21 mouse cellular contexts compared by ENCODE assay signal in genomic region chr5:54279357-54279756, GRCm38 (mm10).
DNase-seq lines count a peak whose midpoint lies in the region; ATAC-seq and TF ChIP-seq lines count a peak whose summit lies in the region.
"Had no signal": no experiment of that assay in that cellular context is flagged by ENCODE, and none has a peak within 500 bp of the region (broad histone marks: within the 10 kb centered on the region; RNA-seq: fewer than 3 reads in every experiment).

No protein-coding gene starts in this region.

- peak overlapping the region; percentile 8; the same call in 1 of the 2 replicates for H3K4me3 ChIP-seq in layer of hippocampus, adult 2 months
- H3K4me3 ChIP-seq: forebrain, embryonic 12.5 days; heart, embryonic 12.5 days; lung, embryonic 15.5 days had no signal

- no peak for DNase-seq in frontal cortex, postnatal 25 days (ENCODE audit: low spot score in 2 of 2)
- no peak for DNase-seq in layer of hippocampus, adult 2 months (ENCODE audit: low spot score in 2 of 2)
- DNase-seq in layer of hippocampus, postnatal 25 days (ENCODE audit: extremely low spot score in 1 of 2, low spot score in 1 of 2), result no peak
- DNase-seq in brain, adult 2 months (ENCODE audit: low read depth, low spot score), result peak; percentile 47
- DNase-seq in mesoderm, embryonic 11.5 days (ENCODE audit: low read depth, low spot score), result peak; percentile 29
- no peak for DNase-seq in kidney, postnatal 36 days
- no peak for DNase-seq in adrenal gland, adult 18-20 months (ENCODE audit: low spot score in 2 of 2)
- DNase-seq: adrenal gland, postnatal 36 days; cerebellum, adult 2 months; heart, postnatal 14 days; kidney, adult 11 months; layer of hippocampus, postnatal 36 days; midbrain, embryonic 14.5 days; right cerebral cortex, postnatal 14 days; thymus, postnatal 36 days had no signal

- ATAC-seq in frontal cortex, adult (ENCODE audit: low TSS enrichment), result peak; percentile 89

- no peak overlapping the region for H3K27ac ChIP-seq in layer of hippocampus, adult 2 months
- H3K27ac ChIP-seq: forebrain, embryonic 12.5 days; liver, embryonic 14.5 days; lung, embryonic 15.5 days; macrophage had no signal

- TF ChIP-seq CTCF in layer of hippocampus, adult 2 months (conservative IDR thresholded peaks at IDR 0.05), result no peak

Comparison
In these comparisons a context has a peak if more than half of its experiments do, and no peak if none do; other contexts are left out.
1. DNase-seq: peak in brain, adult 2 months (single experiment) and mesoderm, embryonic 11.5 days (single experiment); none in frontal cortex, postnatal 25 days (0 of 2), layer of hippocampus, adult 2 months (0 of 2), layer of hippocampus, postnatal 25 days (0 of 2), kidney, postnatal 36 days (0 of 2) and adrenal gland, adult 18-20 months (0 of 2).